Mouse (Mus musculus) myocyte (in vitro differentiated cells): Measurements from ENCODE around the gene Mvb12b.

ENCODE experiments used
- E2F4 ChIP-seq: IDR thresholded peaks from one replicate; pipeline ENCODE4 v1.6.1; 2011; ENCODE audit warnings: mild to moderate bottlenecking, control low read depth, moderate library complexity; ENCODE audit not compliant: insufficient read depth
- MAX ChIP-seq: IDR thresholded peaks from one replicate; pipeline ENCODE4 v1.6.1; 2011; ENCODE audit warnings: low read depth, mild to moderate bottlenecking, control low read depth
- MYOD1 ChIP-seq, 3 experiments: IDR thresholded peaks; one replicate each; pipeline ENCODE4 v1.6.1; 2011; ENCODE audit warnings: control low read depth in 2 of 3, low read depth in 2 of 3, mild to moderate bottlenecking in 2 of 3, moderate library complexity in 1 of 3; ENCODE audit not compliant: insufficient read length in 2 of 3, control insufficient read depth in 1 of 3
- MYOG ChIP-seq, 3 experiments: IDR thresholded peaks; one replicate each; pipeline ENCODE4 v1.6.1; 2011; ENCODE audit warnings: control low read depth in 2 of 3, low read depth in 2 of 3, mild to moderate bottlenecking in 2 of 3; ENCODE audit not compliant: insufficient read length in 2 of 3, control insufficient read depth in 1 of 3, insufficient read depth in 1 of 3
- POLR2A ChIP-seq: IDR thresholded peaks from one replicate; pipeline ENCODE4 v1.6.1; 2011; ENCODE audit warnings: low read depth, mild to moderate bottlenecking, control low read depth, moderate library complexity; ENCODE audit not compliant: insufficient read length
- POLR2AphosphoS2 ChIP-seq: IDR thresholded peaks from one replicate; pipeline ENCODE4 v1.6.1; 2011; ENCODE audit warnings: low read depth, control low read depth; ENCODE audit not compliant: insufficient read length
- REST ChIP-seq: IDR thresholded peaks from one replicate; pipeline ENCODE4 v1.6.1; 2011; ENCODE audit warnings: mild to moderate bottlenecking, control low read depth, moderate library complexity; ENCODE audit not compliant: insufficient read depth, insufficient read length
- TCF12 ChIP-seq: IDR thresholded peaks from one replicate; pipeline ENCODE4 v1.6.1; 2011; ENCODE audit warnings: mild to moderate bottlenecking, control low read depth; ENCODE audit not compliant: poor library complexity, insufficient read depth, severe bottlenecking
- TCF3 ChIP-seq: IDR thresholded peaks from one replicate; pipeline ENCODE4 v1.6.1; 2011; ENCODE audit warnings: low read depth, control low read depth; ENCODE audit not compliant: insufficient read length
- USF1 ChIP-seq: IDR thresholded peaks from one replicate; pipeline ENCODE4 v1.6.1; 2011; ENCODE audit warnings: low read depth, mild to moderate bottlenecking, control low read depth, moderate library complexity

DNA sequence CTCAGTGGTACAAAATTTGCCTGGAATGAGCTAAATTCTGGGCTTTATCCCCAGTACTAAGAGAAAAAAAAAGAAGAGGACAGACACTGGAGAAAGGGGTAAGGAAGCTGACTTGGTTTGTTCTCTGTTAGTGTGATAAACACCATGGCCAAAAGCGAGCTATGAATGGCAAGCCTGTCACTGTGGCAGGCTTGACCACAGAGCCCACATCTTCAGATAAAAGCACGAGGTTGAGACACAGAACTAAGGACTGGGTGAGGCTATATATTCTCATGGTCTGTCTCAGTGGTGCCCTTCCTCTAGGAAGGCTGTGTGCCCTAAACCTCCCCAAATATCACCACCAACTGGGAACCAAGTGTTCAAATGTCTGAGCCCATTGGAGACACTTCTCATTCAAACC, 31.0 kb downstream of the Mvb12b start:
- TF ChIP-seq POLR2A (no peak), MYOD1 (IDR thresholded peaks at IDR 0.05; ENCODE audit: control insufficient read depth in 1 of 3, insufficient read length in 2 of 3, low read depth in 2 of 3) (no peak), TCF12 (no peak), MYOG (IDR thresholded peaks at IDR 0.05; ENCODE audit: control insufficient read depth in 1 of 3, insufficient read depth in 1 of 3, insufficient read length in 2 of 3, low read depth in 2 of 3) (no peak), MAX (no peak), TCF3 (no peak), USF1 (no peak), REST (no peak), POLR2AphosphoS2 (no peak), E2F4 (no peak)
